Mouse (Mus musculus) layer of hippocampus, adult 9-11 months (tissue): Measurements from ENCODE around the gene Marc1.

Experiments used
- DNase-seq: peaks from one replicate; pipeline ENCODE4 v3.0.0; 2022

The Marc1 gene

DNA sequence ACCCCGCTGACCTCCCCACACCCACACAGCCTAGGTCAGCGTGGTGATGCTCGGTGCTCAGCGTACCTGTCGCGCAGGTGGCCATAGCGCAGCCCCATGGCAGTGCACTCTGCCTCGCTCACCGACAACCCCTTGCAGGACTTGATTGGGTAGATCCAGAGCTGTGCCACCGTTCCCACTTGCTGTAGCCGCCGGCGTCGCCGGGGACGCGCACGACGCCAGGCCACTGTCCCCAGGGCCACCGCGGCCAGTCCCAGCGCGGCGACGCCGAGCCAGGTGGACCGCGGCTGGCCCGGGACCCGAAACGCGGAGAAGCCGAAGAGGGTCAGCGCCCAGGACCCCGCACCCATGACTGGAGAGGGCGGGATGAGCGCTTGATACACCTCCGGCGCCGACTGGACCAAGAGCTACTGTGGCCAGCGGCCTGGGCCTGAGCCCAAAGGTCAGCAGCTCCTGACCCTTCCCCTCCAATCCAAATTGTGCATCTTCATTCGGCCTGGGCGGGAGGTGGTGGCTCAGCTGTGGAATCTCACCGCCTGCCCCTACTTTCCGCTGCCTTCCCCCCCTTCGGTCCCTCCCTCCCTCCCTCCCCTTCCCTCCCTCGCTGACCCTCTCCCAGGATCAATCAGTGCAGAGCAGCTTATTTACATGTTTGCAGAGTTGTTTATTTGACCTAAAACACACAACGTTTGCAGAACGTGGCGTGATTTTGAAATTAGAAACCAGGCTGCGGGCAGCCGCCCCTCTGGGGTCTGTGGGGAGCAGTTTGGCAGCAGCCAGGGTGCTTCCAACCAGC is at the start of gene Marc1:
Gene Marc1, minus strand, starts transcription at position 534 of the 796 bp plus-strand sequence.
- DNase-seq, result no peak

- no peak for DNase-seq
Measured at GRCm38 (mm10) chr1:184860276-184860675, 49.2 kb upstream of the Marc1 start.

- no peak for DNase-seq
Measured at GRCm38 (mm10) chr1:184858253-184858652, 47.1 kb upstream of the Marc1 start.

GRCm38 (mm10) chr1:184857216-184857615 is 46.1 kb upstream of the Marc1 start:
- peak; percentile 27 for DNase-seq

DNA sequence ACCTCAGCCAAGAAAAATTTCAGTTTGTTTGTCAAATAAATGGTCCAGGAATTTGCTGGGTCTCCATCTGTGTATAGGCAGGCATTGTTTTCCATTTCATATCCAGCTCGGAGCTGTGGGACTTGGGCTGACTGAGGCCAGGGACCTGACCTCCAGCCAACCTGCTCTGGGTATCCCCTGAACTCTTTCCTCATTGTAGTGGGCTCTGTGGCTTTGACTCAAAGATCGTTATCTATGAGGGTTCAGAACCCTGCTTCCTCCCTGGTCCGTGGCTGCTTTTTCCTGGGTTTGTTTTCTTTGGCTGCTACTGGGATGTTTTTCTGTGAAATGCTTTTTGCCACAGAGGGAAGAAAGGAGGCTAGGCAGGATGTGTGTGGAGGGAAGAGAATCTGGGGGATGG is 42.8 kb upstream of the Marc1 start:
- no peak for DNase-seq

GRCm38 (mm10) chr1:184853339-184853738 is 42.2 kb upstream of the Marc1 start:
- DNase-seq, result peak; percentile 42

DNA sequence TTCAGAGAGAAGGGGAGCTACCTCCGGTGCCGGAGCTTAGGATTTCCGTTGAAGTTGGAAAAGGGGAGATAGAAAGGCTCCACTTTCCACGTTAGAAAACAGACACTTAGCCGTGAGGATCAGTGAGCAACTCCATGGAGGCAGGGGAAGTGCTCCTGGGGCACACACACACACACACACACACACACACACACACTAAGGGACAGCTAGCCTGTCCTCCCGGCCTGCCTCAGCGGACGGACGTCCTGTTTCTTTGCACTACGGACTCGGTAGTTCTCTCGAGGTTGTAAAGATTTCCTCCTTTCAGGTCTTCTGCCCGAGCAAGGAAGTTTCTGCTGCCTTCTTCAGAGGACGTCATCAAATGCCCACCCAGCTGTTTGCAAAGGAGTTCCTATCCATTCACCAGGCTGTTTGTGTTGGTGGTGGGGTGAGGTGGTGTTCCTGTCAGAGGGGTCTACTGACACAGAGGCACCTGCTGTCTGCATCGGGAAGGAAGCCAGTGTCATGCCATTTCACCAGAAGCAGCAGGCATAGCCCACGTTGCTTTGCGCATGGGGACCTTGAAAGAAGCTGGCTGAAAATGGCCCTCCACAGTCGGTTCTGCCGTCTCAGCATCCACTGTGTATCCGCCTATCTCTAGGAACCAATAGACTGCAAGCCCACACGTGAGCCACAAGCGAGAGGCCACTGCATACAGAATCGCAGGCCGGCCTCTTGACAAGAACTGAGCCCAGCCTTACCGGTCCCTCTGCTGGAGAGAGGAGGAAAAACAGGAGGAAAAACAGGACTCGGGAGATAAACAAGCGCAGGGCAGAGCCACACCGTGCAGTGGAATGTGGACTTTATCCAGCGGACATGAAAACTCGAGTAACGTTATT is 40.9 kb upstream of the Marc1 start:
- DNase-seq, result peak; percentile 85

GRCm38 (mm10) chr1:184851166-184851565 is 40.1 kb upstream of the Marc1 start:
- no peak for DNase-seq

DNA sequence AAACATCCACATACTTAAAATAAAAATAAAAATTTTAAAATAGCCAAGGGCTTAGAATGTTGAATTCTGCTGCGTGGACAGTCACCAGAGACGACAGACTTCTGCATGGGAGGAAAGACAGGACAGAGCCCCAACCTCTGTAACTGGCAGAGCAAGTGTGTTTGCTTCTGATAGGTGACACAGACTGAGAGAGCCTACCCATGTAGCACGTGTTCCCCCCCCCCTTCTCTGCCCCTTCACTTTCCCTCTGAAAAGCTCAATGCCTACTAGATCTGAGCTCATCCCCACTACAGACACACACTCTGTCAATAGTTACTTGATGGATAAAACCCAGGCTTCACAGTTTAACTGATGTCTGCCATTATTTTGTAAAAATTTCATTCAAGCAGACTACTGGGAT is 35.9 kb upstream of the Marc1 start:
- DNase-seq, result no peak

DNA sequence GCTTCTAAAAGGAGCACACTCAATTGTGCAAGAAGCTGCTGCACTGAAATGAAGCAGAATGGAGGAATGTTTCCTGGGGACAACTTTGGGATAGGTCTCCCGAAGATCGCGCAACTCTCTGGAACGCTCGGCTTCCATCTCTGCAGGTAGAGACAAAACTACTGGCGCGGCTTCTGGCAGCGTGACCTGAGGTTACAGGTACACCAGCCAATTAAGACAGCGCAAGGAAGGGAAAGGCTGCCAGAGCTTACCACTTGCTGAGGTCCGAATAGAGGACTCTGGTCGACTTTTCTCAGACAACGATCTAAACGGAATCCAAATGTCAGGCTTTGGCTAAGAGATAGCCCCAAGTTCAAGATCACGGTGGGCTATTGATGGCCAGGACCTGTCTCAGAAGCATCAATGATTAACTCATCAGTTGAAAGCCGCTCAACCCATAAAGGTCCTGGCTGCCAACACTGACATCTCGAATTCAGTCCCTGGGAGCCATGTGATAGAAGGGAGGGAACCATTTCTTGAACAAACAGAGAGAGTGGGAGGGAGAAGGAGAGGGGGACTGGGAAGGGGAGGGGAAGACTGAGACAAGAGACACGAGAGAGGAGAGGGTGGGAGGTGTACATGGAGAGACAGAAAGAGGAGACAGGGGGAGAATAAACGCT is 35.1 kb upstream of the Marc1 start, which contains the start of gene Marc2:
Gene Marc2, minus strand, starts transcription at position 360 of the 659 bp plus-strand sequence.
- no peak for DNase-seq

DNA sequence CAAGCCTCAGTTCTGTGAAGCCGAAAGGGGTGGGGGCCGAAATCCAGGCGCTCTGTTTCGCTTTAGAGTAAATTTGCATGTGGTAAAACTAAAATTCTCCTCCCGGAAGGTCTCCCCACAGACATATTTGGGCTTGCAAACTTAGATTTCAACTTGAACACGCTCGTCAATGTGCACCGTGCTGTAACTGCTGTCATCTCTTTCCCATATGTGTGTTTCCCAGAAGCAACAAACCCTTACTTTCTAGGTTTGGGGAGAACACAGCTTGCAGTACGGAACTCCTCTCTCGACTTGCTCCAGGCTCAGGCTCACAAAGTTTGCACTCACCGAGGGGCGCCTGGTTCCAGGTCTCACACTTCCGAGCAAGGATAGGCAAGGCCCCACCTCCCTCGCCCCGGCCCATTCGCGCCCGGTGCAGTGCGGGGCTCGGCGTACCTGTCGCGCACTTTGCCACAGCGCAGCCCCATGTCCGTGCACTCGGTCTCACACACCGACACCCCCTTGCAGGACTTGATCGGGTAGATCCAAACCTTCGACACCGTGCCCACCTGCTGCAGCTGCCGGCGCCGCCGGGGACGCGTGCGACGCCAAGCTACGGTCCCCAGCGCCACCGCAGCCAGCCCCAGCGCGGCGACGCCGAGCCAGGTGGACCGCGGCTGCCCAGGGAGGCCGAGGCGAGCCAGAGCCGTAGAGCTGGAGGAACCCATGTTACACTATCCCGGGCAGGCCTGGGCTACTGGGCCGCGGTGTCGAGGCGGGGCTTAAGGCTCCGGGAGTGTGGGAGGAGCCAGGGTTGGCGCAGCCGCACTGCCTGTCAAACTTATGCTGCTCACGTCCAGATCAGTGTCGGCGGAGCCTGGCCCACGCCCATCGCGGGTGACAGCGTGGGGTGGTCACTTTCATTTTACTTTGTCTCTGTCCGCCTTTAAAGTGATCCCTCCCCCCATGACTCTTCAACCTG is 34.3 kb upstream of the Marc1 start:
- peak; percentile 88 for DNase-seq

- no peak for DNase-seq
Measured at GRCm38 (mm10) chr1:184844326-184845066, 33.4 kb upstream of the Marc1 start.

DNA sequence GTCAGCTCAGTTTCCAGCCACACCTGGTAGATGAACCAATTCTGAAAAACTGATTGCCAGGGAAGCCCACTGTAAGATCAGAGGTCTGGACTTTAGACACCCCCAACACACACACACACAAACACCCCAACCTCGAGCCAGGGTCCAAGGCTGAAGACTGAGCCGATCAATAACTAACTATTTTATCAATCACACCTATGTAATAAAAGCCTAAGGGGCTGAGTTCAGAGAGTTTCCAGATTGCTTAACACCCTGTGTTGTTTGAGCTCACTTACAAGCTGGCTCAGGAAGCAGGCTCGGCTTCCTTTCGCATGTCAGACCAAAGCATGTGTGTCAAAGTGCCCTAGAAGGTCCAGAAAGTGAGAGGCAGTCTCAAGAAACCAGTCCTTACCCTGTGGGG is 26.5 kb upstream of the Marc1 start:
- DNase-seq, result no peak

GRCm38 (mm10) chr1:184836350-184836749 is 25.2 kb upstream of the Marc1 start:
- no peak for DNase-seq

DNA sequence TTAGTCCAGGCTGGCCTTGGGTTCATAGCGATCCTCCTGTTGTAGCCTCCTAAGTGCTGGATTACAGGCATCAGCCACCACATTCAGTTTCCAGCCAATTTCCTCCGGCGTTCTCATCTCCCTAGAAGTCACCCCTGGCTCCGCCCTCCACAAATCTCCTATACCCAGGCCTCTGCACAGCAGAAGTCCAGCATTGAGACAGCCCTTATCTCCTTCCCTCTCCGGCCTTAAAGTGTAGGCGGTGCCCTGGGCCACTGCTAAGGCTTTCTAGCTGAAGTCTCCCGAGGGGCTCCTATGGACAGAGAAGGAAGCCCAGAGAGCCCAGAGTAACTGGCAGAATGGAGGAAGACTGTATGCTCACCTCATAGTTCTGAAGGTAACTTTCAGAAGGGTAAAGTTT is 22.4 kb upstream of the Marc1 start:
- DNase-seq, result no peak

DNA sequence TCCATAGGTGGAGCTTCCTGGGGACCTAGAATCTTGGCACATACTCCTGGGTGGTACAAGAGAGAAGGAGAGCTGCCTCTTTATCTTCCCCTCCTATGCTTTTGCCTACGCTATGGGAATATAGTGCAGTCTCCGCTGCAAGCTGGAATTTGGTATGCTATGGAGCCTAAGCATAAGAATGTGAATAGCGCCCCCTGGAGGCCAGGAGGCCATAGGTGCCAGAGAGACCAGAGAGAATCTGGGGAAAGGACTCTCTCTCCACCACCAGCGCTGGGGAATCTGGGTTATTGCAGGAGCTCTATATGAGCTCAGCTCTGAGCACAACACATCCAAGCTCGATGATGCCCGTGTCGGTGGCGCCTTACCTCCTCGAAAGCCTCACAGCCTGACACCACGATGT is 21.1 kb upstream of the Marc1 start:
- no peak for DNase-seq

DNA sequence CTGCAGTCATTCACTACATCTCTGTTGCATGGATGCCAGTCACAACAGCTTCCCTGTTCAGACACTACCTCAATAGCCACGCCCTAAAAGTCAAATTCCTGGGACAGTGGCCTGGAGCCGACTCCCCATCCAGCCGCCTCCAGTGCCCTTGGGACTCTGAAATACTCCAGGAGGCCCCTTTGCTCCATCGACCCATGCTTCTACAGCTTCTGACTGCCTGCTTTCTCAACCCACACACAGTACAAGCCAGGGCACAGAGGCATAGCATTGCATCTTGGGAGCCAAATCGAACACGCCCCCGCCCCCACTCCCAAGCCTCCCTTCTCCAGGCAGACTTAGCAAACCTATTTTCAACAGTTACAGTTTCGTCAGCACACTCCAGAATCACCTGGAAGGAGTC is 18.8 kb upstream of the Marc1 start:
- DNase-seq, result no peak

- no peak for DNase-seq
Measured at GRCm38 (mm10) chr1:184827175-184827701, 16.1 kb upstream of the Marc1 start.

DNA sequence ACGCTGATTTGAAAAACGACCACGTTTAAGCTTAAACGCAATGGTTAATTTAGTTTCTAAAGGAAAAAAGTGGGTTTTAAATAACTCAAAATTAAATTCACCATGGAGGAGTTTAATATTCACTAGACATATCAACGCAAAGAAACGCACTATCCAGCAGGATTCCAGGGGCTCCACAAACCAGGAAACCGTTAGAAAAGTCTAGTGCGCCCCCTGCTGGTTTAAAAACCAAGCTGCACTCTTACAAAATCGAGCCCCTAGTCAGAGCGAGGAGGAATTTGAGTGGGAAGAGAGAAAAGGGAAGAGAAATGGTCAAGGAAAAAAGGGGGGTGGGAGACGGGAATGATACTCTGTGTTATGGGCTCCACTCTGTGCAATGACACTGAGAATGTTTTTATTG is 14.0 kb upstream of the Marc1 start:
- DNase-seq, result no peak

GRCm38 (mm10) chr1:184824439-184824851 is 13.3 kb upstream of the Marc1 start:
- DNase-seq, result peak; percentile 73

GRCm38 (mm10) chr1:184822678-184823077 is 11.6 kb upstream of the Marc1 start:
- peak; percentile 42 for DNase-seq
